Mouse (Mus musculus) CD8-positive naive resting alpha-beta T cell, adult 2 months (primary cell): ENCODE results near the gene Ptprm.

Source experiments
- DNase-seq, 2 experiments: peaks; one replicate each; pipeline ENCODE4 v3.0.0; 2022; ENCODE audit warnings: low read depth in 2 of 2, low spot score in 2 of 2

Gene Ptprm

GRCm38 (mm10) chr17:66783601-66784000 is 570.7 kb downstream of the Ptprm start:
- no peak for DNase-seq

- no peak for DNase-seq
Measured at GRCm38 (mm10) chr17:66783075-66783492, 571.2 kb downstream of the Ptprm start.

- DNase-seq: no peak
Measured at GRCm38 (mm10) chr17:66781910-66782309, 572.3 kb downstream of the Ptprm start.

GRCm38 (mm10) chr17:66779026-66779425 is 575.2 kb downstream of the Ptprm start:
- DNase-seq: no peak

- DNase-seq: no peak
Measured at GRCm38 (mm10) chr17:66769365-66770363, 584.6 kb downstream of the Ptprm start.

GRCm38 (mm10) chr17:66768689-66769275 is 585.5 kb downstream of the Ptprm start:
- no peak for DNase-seq

- DNase-seq: no peak
Measured at GRCm38 (mm10) chr17:66766166-66766565, 588.1 kb downstream of the Ptprm start.

GRCm38 (mm10) chr17:66764435-66764834 is 589.8 kb downstream of the Ptprm start:
- no peak for DNase-seq

- DNase-seq: no peak
Measured at GRCm38 (mm10) chr17:66762716-66763115, 591.5 kb downstream of the Ptprm start.

GRCm38 (mm10) chr17:66761326-66762296 is 592.6 kb downstream of the Ptprm start:
- DNase-seq: no peak

GRCm38 (mm10) chr17:66757025-66757511 is 597.2 kb downstream of the Ptprm start:
- DNase-seq: no peak

- no peak for DNase-seq
Measured at GRCm38 (mm10) chr17:66756500-66756899, 597.8 kb downstream of the Ptprm start.

GRCm38 (mm10) chr17:66755191-66755654 is 599.0 kb downstream of the Ptprm start:
- DNase-seq: no peak

- no peak for DNase-seq
Measured at GRCm38 (mm10) chr17:66754208-66754865, 599.9 kb downstream of the Ptprm start.

GRCm38 (mm10) chr17:66751746-66752145 is 602.5 kb downstream of the Ptprm start:
- no peak for DNase-seq

GRCm38 (mm10) chr17:66750481-66751206 is 603.6 kb downstream of the Ptprm start:
- no peak for DNase-seq

GRCm38 (mm10) chr17:66749976-66750375 is 604.3 kb downstream of the Ptprm start:
- DNase-seq: no peak

- no peak for DNase-seq
Measured at GRCm38 (mm10) chr17:66746506-66746905, 607.8 kb downstream of the Ptprm start.

GRCm38 (mm10) chr17:66743321-66743720 is 610.9 kb downstream of the Ptprm start:
- no peak for DNase-seq
